Mouse (Mus musculus) midbrain, embryonic 15.5 days (tissue): ENCODE measurements around the gene Olfr635. TPM values are rescaled to one million over a fixed set of nuclear protein-coding genes. Genes with fewer than 3 reads are reported as not detected.

Experiments
- ATAC-seq: fragments of 200-750 bp; cut with Nextera tagmentation; replicated peaks from 2 replicates; pipeline ENCODE4 v1.8.0; 2017; ENCODE audit warnings: moderate TSS enrichment
- H3K27ac ChIP-seq: fragments of 300-500 bp; sonication (generic); 2 replicates; pipeline ENCODE4 v1.5.1; 2015; ENCODE audit warnings: mild to moderate bottlenecking, inconsistent platforms
- H3K27me3 ChIP-seq: fragments of 300-500 bp; sonication (generic); replicated peaks from 2 replicates; pipeline ENCODE4 v1.6.1; 2015; ENCODE audit warnings: inconsistent platforms
- H3K36me3 ChIP-seq: fragments of 300-500 bp; sonication (generic); replicated peaks from 2 replicates; pipeline ENCODE4 v1.6.1; 2015; ENCODE audit warnings: inconsistent platforms
- H3K4me1 ChIP-seq: fragments of 300-500 bp; sonication (generic); 2 replicates; pipeline ENCODE4 v1.6.1; 2015; ENCODE audit warnings: inconsistent platforms
- H3K4me2 ChIP-seq: fragments of 300-500 bp; sonication (generic); 2 replicates; pipeline ENCODE4 v1.6.1; 2015; ENCODE audit warnings: inconsistent platforms, mild to moderate bottlenecking, moderate library complexity
- H3K4me3 ChIP-seq: fragments of 300-500 bp; sonication (generic); 2 replicates; pipeline ENCODE4 v1.5.1; 2015; ENCODE audit warnings: mild to moderate bottlenecking, inconsistent platforms
- H3K9ac ChIP-seq: fragments of 300-500 bp; sonication (generic); 2 replicates; pipeline ENCODE4 v1.6.1; 2015; ENCODE audit warnings: mild to moderate bottlenecking, inconsistent platforms
- H3K9me3 ChIP-seq: fragments of 300-500 bp; sonication (generic); 2 replicates; pipeline ENCODE4 v1.6.1; 2016; ENCODE audit warnings: inconsistent platforms
- WGBS: fragments of 180-500 bp; shearing (Covaris S2); methylation state at CpG from one replicate; pipeline ENCODE4 v1.1.7; 2015; ENCODE audit warnings: mixed read lengths; 5-methylcytosine and 5-hydroxymethylcytosine counted together
- polyA plus RNA-seq: library from polyadenylated mRNA; unstranded; fragments of >200 nt; fragmentation: Nextera tagmentation; extraction: Ambion mirVana; gene quantifications from 2 replicates; pipeline ENCODE4 v1.2.1, GENCODE M21; 2015

Gene Olfr635
- polyA plus RNA-seq, 1 experiment from 2014 or later: 0.03 TPM

DNA sequence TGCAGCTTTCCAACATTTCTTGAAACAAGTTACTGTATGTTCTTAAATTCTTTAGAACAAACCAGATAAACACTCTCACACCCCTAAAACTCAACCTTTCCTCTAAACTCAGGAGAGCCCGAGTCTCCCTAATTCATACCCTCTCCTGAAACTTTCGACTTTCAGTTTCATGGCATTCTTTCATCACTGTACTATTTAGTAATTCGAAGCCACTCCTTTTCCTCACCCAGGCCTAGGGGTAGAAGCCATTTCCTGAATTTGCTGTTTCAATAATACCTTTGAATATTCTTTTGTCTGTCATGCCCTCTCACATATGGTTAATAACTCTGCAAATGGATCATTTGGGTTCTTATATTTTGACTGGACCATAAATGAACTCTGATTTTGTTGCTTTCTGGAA, 56.0 kb downstream of the Olfr635 start:
- Histone ChIP-seq H3K4me3 (no peak overlapping the region), H3K4me1 (no peaks in the 10 kb centered on the region), H3K9me3 (no peaks in the 10 kb centered on the region), H3K36me3 (no peaks in the 10 kb centered on the region), H3K27ac (no peak overlapping the region), H3K4me2 (no peak overlapping the region), H3K9ac (no peak overlapping the region), H3K27me3 (no peaks in the 10 kb centered on the region)
- 85% methylated on average over 3 of the region's 3 CpGs for WGBS
- ATAC-seq: no peak

GRCm38 (mm10) chr7:104035145-104035544, 64.2 kb downstream of the Olfr635 start, which contains the start of gene Olfr641:
Gene Olfr641, plus strand, starts transcription at chr7:104035445.
- no peaks in the 10 kb centered on the region for H3K36me3 ChIP-seq
- no peaks in the 10 kb centered on the region for H3K4me1 ChIP-seq
- no peaks in the 10 kb centered on the region for H3K27me3 ChIP-seq
- no peak for ATAC-seq
- H3K4me3 ChIP-seq: no peak within 1 kb of the TSS
- H3K27ac ChIP-seq: no peak within 1 kb of the TSS
- no peak within 1 kb of the TSS for H3K4me2 ChIP-seq
- no peak within 1 kb of the TSS for H3K9ac ChIP-seq
- H3K9me3 ChIP-seq: no peaks in the 10 kb centered on the region
- 73% methylated on average over 1 of the region's 1 CpGs for WGBS

Other genes with a start within 250 kb of the Olfr635 start
- gene Olfr628, start 240.8 kb upstream of the Olfr635 start, polyA plus RNA-seq: not detected in 2 replicates
- gene Olfr629, start 226.2 kb upstream of the Olfr635 start, polyA plus RNA-seq: not detected in 2 replicates
- gene Olfr630, start 213.8 kb upstream of the Olfr635 start, polyA plus RNA-seq: not detected in 2 replicates
- not detected in 2 replicates for gene Olfr69, start 199.6 kb upstream of the Olfr635 start, polyA plus RNA-seq
- gene Olfr68, start 191.5 kb upstream of the Olfr635 start, polyA plus RNA-seq: not detected in 2 replicates
- gene Olfr67, start 179.3 kb upstream of the Olfr635 start, polyA plus RNA-seq: not detected in 2 replicates
- 1,363 and 1,680 TPM in 2 replicates for gene Hbb-bt, start 157.2 kb upstream of the Olfr635 start, polyA plus RNA-seq
- 4,007 and 5,156 TPM in 2 replicates for gene Hbb-bs, start 143.1 kb upstream of the Olfr635 start, polyA plus RNA-seq
- gene Hbb-bh2, start 130.6 kb upstream of the Olfr635 start, polyA plus RNA-seq: not detected in 2 replicates
- gene Hbb-bh1, start 128.0 kb upstream of the Olfr635 start, polyA plus RNA-seq: 1.8 and 2.5 TPM in 2 replicates
- gene Hbb-y, start 117.9 kb upstream of the Olfr635 start, polyA plus RNA-seq: 155 and 221 TPM in 2 replicates
- gene Olfr66, start 84.9 kb upstream of the Olfr635 start, polyA plus RNA-seq: not detected in 2 replicates
- gene Olfr64, start 76.7 kb upstream of the Olfr635 start, polyA plus RNA-seq: not detected in 2 replicates
- not detected in 2 replicates for gene Olfr65, start 67.7 kb upstream of the Olfr635 start, polyA plus RNA-seq
- not detected in 2 replicates for gene Olfr631, start 42.3 kb upstream of the Olfr635 start, polyA plus RNA-seq
- not detected in 2 replicates for gene Olfr632, start 36.8 kb upstream of the Olfr635 start, polyA plus RNA-seq
- gene Olfr633, start 26.7 kb upstream of the Olfr635 start, polyA plus RNA-seq: not detected in 2 replicates
- not detected in 2 replicates for gene Olfr638, start 27.6 kb downstream of the Olfr635 start, polyA plus RNA-seq
- 0.04 TPM in 1 of 2 replicates, not detected in the other for gene Olfr639, start 46.2 kb downstream of the Olfr635 start, polyA plus RNA-seq
- not detected in 2 replicates for gene Olfr640, start 54.4 kb downstream of the Olfr635 start, polyA plus RNA-seq
- gene Olfr641, start 64.3 kb downstream of the Olfr635 start, polyA plus RNA-seq: not detected in 2 replicates
- not detected in 2 replicates for gene Olfr642, start 81.5 kb downstream of the Olfr635 start, polyA plus RNA-seq
- gene 4930516K23Rik, start 90.3 kb downstream of the Olfr635 start, polyA plus RNA-seq: not detected in 2 replicates
- not detected in 2 replicates for gene Olfr644, start 100.7 kb downstream of the Olfr635 start, polyA plus RNA-seq
- not detected in 2 replicates for gene Olfr645, start 114.3 kb downstream of the Olfr635 start, polyA plus RNA-seq
- not detected in 2 replicates for gene Olfr646, start 133.7 kb downstream of the Olfr635 start, polyA plus RNA-seq
- gene Ubqln5, start 158.7 kb downstream of the Olfr635 start, polyA plus RNA-seq: not detected in 2 replicates
- not detected in 2 replicates for gene Olfr643, start 166.3 kb downstream of the Olfr635 start, polyA plus RNA-seq
- gene Ubqln3, start 172.1 kb downstream of the Olfr635 start, polyA plus RNA-seq: not detected in 2 replicates
- gene Ubqlnl, start 179.4 kb downstream of the Olfr635 start, polyA plus RNA-seq: not detected in 2 replicates
- not detected in 2 replicates for gene Olfm5, start 193.7 kb downstream of the Olfr635 start, polyA plus RNA-seq
- gene Olfr648, start 212.2 kb downstream of the Olfr635 start, polyA plus RNA-seq: 0.38 and 0.56 TPM in 2 replicates
- gene Olfr649, start 224.8 kb downstream of the Olfr635 start, polyA plus RNA-seq: not detected in 2 replicates
- 0.24 and 0.31 TPM in 2 replicates for gene Trim6, start 247.6 kb downstream of the Olfr635 start, polyA plus RNA-seq